Mouse (Mus musculus): ENCODE results near the gene Ucn.

- TF ChIP-seq CTCF (IDR thresholded peaks at IDR 0.05; ENCODE audit: low read depth) (no peak), EP300 (optimal IDR thresholded peaks at IDR 0.05) (no peak)
These were observed 45.2 kb downstream of the Ucn start for GRCm38 (mm10) chr5:31093151-31094041.
